Mouse (Mus musculus): ENCODE measurements around the gene Pef1.

Pef1 gene

DNA sequence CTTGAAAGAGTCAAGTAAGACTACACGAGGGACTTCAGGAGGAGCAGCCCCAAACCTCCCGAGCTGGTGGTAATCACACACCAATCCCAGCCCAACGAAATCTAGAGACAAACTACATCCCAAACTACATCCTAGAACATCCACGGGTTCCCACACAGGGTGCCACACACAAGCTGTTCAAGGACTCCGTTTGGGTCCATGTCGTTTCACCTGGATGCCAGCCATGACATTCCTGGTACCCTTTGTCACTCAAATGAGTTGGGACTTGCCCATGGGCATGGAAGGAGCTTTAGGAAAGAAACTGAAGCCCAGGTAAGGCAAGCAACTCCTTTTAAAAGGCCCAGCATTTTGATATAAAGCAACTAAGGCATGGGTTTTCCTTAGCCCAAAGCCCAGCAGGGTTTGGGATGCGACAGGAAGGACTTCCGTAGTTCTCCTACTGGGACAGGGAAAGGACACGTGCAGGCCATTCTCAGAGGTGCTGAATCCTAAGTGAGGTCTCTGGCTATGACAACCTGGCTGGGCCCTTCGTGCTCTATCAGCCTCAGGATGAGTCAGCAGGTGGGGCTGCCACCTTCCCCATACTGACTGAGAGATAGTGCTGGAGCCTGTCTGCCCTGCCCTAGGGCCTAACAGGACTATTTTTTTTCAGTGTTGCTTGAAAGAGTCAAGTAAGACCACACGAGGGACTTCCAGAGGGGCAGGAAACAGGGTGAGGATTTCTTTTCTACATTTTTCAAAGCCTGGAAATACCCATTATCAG is 70.9 kb downstream of the Pef1 start:
- in situ Hi-C loops (cut with MboI; ENCODE audit: low sequenced_read_pairs) = no loop called here

DNA sequence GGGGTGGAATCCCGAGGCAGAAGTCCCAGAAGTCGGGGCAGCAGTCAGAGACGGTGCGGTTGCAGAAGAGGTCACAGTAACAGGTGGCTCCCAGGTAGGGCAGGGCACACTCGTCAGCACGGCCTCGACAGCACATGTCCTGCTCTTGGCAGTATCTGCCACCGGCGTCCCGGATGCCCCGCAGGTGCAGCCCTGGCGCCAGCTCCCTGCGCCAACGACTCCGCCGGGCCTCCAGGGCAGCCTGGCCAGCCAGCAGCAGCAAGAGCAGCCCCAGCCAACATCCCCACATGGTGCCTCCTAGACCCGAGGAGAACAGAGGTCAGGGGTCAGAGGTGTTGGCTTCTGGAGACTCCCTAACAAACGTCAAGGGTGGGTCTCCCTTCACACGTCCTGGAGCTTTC is 71.6 kb downstream of the Pef1 start:
- in situ Hi-C loops (cut with MboI; ENCODE audit: low sequenced_read_pairs) = no loop called here

DNA sequence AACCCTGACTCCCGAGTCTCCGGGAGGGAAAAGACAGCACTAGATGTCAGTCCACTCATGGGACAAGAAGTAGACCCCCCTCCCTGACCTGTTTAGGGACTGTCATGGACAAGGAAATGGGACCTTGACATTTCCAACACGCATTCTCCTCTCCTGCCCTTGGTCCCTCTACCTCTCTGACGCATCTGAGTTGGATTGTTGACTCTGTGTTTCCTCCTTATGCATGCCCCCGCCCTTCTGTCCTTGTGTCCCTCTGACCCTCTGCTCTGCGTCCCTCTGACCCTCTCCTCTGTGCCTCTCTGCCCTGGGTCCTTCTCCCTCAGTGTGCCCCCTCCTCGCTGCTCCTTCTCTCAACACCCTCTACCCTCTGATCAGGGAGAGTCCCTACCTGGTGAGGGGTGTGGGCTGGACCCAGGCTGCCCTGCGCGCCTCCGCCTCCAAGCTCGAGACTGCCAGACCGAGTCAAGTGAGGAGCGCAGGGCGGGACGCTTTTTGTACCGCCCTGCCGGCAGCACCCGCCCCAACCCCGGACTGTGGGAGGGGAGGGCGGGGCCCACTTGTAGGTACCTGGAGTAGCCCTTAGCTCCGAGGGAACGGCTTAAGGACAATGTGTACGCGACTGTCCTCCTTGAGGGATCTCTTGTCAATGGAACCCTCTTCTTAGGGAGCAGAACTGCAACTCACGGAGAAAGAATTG is 72.1 kb downstream of the Pef1 start:
- in situ Hi-C loops (cut with MboI; ENCODE audit: low sequenced_read_pairs) = no loop called here

DNA sequence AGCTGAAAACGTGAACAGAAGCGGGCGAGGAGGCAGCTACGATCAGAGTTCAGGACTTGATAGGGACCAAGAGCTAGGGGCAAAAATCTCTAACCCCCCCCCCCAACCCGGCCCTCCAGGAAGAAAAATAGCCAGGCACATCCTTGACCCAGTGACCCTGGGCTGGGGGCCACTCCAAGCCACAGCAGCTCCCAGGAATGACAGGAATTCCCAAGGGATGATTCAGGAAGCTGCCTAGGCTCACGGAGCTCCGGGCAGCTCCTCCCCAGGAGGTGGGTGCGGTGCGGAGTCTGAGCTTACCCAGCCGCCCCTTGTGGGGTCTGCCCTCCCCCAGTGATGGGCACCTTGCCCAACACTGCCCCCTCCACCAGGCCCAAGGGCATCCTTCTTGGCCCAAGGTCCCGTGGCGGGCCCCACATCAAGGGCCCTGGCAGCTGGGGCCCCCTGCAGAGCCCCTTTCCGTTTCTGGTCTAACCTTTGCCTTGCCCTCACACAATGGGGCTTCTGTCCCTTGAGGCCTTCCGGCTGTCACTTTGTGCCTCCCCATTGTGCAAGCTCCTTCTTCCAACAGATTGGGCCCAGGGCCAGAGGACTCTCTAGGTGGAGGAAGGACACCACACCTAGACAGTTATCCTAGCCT is 72.8 kb downstream of the Pef1 start, which contains the start of gene Tinagl1:
Tinagl1 (minus strand) TSS at position 51 of the 640 bp plus-strand sequence.
- in situ Hi-C loops (cut with MboI; ENCODE audit: low sequenced_read_pairs) = no loop called here

DNA sequence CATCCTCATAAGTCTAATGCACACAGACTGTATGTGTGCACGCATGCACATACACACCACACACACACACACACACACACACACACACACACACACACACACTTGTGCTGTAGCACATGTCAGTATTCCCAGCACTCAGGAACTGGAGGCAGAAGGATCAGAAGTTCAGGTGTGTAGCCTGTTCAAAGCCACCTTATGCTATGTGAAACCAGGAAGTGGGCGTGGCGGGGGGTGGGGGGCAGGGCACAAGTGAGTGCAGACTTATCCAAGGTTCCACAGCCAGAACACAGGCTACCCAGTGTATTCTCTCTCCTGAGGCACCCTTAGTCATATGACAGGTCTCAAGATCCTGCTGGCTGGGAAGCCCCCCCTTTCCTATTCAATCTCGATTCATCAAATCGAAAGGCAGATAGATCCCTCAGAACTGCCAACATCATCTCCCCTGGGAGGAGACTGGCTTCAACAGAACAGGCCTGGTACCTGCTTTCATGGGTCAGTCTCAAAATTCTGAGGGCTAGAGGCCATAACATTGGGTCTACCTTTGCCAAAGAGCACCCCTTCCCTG is 73.9 kb downstream of the Pef1 start:
- in situ Hi-C loops (cut with MboI; ENCODE audit: low sequenced_read_pairs) = no loop called here

DNA sequence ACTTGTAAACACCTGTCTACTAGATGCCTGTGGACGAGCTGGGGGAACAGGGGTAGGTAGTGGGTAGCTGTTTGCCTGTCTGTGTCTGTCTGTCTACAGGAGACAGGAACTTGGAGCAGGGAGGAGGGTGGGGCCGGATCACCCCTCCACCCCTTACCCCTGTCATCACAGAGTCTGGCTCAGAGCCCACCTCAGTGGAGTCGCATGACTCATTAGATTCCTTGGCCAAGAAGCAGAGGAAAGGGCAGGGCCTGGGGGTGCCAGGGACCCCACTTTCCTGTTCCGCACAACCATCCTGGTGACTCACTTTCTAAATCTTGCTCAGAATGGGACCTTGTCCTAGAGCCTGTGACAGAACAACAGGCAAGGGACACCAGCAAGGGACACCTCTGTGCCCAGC is 74.7 kb downstream of the Pef1 start:
- in situ Hi-C loops (cut with MboI; ENCODE audit: low sequenced_read_pairs) = no loop called here

DNA sequence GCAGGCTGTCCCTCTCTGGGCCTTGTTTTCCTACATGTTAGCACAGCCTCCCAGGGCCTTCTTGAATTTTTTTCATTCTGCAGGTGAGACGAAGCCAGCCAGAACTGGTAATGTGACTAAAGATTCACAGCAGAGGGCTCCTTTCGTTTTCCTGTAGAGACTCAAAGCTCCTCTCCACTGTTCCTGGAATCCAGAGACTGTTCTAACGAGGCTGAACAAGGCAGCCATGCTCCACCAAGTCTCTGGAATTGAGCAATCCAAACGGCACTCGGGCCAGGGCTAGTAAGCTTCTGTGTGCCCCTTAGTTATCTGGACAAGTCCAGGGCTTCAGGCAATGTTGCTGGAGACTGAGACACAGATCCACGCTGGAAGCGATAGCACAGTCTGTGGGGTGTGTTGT is 75.2 kb downstream of the Pef1 start:
- in situ Hi-C loops (cut with MboI; ENCODE audit: low sequenced_read_pairs) = no loop called here

Data from CH12F3 (cell line).